Mouse (Mus musculus): ENCODE data around the gene Cnpy1. TPM values are rescaled to one million over a fixed set of nuclear protein-coding genes. Genes with fewer than 3 reads are reported as not detected.

Cnpy1 gene
- polyA plus RNA-seq, 1 experiment from 2014 or later, result 0.42 TPM

DNA sequence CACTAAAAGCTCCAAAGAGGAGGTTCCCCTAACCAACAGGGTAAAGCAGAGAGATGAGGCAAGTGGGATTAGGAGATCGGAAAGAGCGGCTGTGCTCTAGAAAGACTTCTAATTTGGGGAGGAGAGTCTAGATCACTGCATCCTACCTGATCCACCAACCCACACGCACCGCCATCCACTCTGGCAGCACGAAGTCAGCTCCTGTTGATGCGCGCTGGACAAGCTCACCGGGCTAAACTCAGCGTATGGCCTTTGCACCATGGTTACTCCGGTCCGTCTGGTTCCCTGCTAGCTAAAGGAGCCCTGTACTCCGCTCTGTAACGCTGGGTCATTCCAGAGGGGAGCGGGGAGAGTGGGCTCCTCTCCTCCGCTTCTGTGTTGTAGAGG is 86.5 kb downstream of the Cnpy1 start:
- peaks cover 94% of the 10 kb centered on the region for H3K27me3 ChIP-seq (replicated peaks)
- no peaks in the 10 kb centered on the region for H3K36me3 ChIP-seq
- H3K9me3 ChIP-seq (replicated peaks), result no peaks in the 10 kb centered on the region
- H3K4me1 ChIP-seq, result peaks cover 12% of the 10 kb centered on the region
- no peak for ATAC-seq (ENCODE audit: low FRiP score)
- no peak overlapping the region for H3K4me2 ChIP-seq
- H3K9ac ChIP-seq (replicated peaks), result no peak overlapping the region
- H3K27ac ChIP-seq (replicated peaks), result no peak overlapping the region
- WGBS, result 2% methylated on average over 15 of the region's 15 CpGs
- no peak overlapping the region for H3K4me3 ChIP-seq (replicated peaks)

DNA sequence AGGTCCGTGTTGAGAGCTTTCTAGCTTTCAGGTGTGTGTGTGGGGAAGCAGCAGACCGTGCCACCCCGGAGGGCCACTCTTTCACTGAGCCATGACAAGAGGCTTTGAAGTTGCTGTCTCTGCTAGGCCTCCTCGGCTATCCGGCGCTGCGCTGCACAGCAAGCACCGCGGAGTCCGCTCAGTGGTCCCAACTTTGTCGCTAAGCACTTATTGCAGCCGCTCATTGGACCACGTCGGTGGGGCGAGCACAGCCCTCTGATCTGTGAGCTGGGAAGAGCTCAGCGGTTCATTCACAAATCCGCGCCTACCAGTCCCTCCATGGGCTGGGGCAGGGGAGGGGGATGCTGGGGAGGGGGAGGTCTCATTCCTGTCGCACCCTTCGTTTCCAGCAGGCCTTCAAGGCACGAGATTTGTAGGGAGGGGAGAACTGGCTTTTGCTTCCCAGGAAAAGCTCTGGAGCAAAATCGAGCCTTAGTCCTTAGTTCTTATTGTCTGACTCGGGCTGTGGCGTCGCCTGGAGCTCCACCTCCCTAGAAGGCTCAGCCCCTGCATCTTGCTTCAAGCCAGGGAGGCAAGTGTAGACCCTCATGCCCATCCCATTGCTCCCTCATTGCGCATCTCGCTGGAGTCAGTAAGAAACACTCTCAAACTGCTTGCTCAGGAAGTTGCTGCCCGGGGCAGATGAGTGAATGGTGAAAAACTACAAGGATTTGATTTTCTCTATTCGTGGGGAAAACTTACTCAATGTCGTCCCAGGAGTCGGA is 87.1 kb downstream of the Cnpy1 start:
- no peaks in the 10 kb centered on the region for H3K9me3 ChIP-seq (replicated peaks)
- H3K4me1 ChIP-seq, result peaks cover 12% of the 10 kb centered on the region
- no peaks in the 10 kb centered on the region for H3K36me3 ChIP-seq
- peak overlapping the region; percentile 15; the same call in 1 of the 2 replicates for H3K4me2 ChIP-seq
- H3K9ac ChIP-seq (replicated peaks), result no peak overlapping the region
- no peak for ATAC-seq (ENCODE audit: low FRiP score)
- no peak overlapping the region for H3K4me3 ChIP-seq (replicated peaks)
- under 1% methylated on average over 31 of the region's 31 CpGs for WGBS
- peaks cover 94% of the 10 kb centered on the region for H3K27me3 ChIP-seq (replicated peaks)
- H3K27ac ChIP-seq (replicated peaks), result no peak overlapping the region

DNA sequence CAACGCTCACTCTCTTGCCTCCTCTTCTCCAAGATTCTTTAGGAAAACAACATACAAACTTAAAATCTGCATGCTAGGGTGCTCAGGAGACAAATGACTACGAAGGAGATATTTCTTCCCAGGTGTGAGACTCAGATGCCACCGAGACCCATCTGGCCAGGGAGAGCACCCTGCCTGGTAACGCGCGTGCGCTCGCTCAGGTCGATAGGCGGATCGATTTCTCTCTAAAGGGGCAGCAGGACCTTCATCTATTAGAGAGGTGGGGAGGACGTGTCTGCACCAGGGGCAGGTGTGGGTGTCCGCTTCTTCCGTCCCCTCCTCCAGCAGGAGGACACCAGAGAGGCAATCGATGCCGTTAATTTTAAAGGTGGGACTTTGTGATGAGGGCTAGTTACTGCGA is 87.8 kb downstream of the Cnpy1 start:
- Histone ChIP-seq H3K9ac (replicated peaks) (no peak overlapping the region), H3K4me1 (peaks cover 12% of the 10 kb centered on the region), H3K27ac (replicated peaks) (no peak overlapping the region), H3K9me3 (replicated peaks) (no peaks in the 10 kb centered on the region), H3K27me3 (replicated peaks) (peaks cover 94% of the 10 kb centered on the region), H3K4me2 (0 out of 2 replicates have a peak overlapping the region, but pooled peaks have one; percentile 15), H3K4me3 (replicated peaks) (no peak overlapping the region), H3K36me3 (no peaks in the 10 kb centered on the region)
- 3% methylated on average over 17 of the region's 17 CpGs for WGBS
- no peak for ATAC-seq (ENCODE audit: low FRiP score)

DNA sequence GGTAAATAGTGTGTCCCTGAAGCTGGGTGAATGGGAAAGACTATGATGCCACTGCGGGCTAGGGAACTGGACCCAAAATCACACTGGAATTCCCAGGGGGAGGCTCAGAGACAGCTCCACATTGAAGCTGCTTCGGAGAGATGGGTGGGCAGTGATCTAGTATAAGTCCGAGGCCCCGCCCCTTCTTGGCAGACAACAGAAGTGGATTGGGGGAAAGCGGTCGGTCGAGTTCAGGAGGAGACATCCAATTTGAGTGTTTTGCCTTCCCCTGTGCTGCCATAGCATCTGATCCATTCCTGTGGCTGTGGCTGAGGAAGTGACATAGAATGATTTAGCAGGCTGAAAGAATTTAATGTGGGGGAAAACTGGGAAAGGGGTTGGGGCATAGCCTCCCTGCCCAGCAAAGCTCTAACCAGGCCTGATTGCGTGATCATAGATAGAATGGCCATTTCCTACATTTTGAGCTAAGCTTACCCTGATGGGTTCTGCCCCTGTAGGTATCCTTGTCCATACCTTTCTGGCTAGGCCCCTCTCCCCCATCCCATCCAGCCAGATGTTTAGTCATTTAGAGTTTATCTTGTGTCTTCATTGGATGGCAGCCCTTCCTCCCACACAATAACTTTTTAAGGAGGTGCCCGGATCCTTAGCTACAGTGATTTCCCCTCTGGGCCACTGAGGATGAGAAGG is 88.4 kb downstream of the Cnpy1 start:
- H3K4me3 ChIP-seq (replicated peaks), result no peak overlapping the region
- no peak overlapping the region for H3K9ac ChIP-seq (replicated peaks)
- H3K27me3 ChIP-seq (replicated peaks), result peaks cover 95% of the 10 kb centered on the region
- no peak overlapping the region for H3K4me2 ChIP-seq
- no peaks in the 10 kb centered on the region for H3K36me3 ChIP-seq
- 4% methylated on average over 9 of the region's 9 CpGs for WGBS
- no peak for ATAC-seq (ENCODE audit: low FRiP score)
- peaks cover 12% of the 10 kb centered on the region for H3K4me1 ChIP-seq
- no peaks in the 10 kb centered on the region for H3K9me3 ChIP-seq (replicated peaks)
- no peak overlapping the region for H3K27ac ChIP-seq (replicated peaks)

Other genes starting within 250 kb of the Cnpy1 start
- gene Insig1, start 174.4 kb downstream of the Cnpy1 start, polyA plus RNA-seq (2015; fragmentation: Nextera tagmentation; extraction: Ambion mirVana), result 62.8 and 71.6 TPM in 2 replicates
- gene En2, start 80.1 kb downstream of the Cnpy1 start, polyA plus RNA-seq (2015; fragmentation: Nextera tagmentation; extraction: Ambion mirVana), result not detected in 2 replicates
- 12.1 and 12.3 TPM in 2 replicates for gene Rbm33, start 71.3 kb upstream of the Cnpy1 start, polyA plus RNA-seq (2015; fragmentation: Nextera tagmentation; extraction: Ambion mirVana)
- gene Shh, start 221.4 kb upstream of the Cnpy1 start, polyA plus RNA-seq (2015; fragmentation: Nextera tagmentation; extraction: Ambion mirVana), result 1.5 and 2.7 TPM in 2 replicates